Mouse (Mus musculus): Measurements from ENCODE around the gene Btk. TPM values are rescaled to one million over a fixed set of nuclear protein-coding genes. Genes with fewer than 3 reads are reported as not detected.

The Btk gene
- polyA plus RNA-seq (2014; fragmentation: Nextera tagmentation; extraction: Ambion mirVana) = 0.92 and 2.1 TPM in 2 replicates

GRCm38 (mm10) chrX:134582888-134583669, at the start of gene Btk:
Btk (minus strand) TSS chrX:134583570.
- H3K9me3 ChIP-seq (ENCODE audit: control insufficient read depth, low read length) = no peaks in the 10 kb centered on the region
- H3K4me2 ChIP-seq = no peak within 1 kb of the TSS
- no peaks in the 10 kb centered on the region for H3K27me3 ChIP-seq (ENCODE audit: control insufficient read depth, insufficient read depth, low read length)
- no peak within 1 kb of the TSS for H3K27ac ChIP-seq (ENCODE audit: low read depth, low read length)
- no peak for ATAC-seq (ENCODE audit: low FRiP score)
- H3K4me1 ChIP-seq (ENCODE audit: control insufficient read depth, insufficient read depth, low read length) = no peaks in the 10 kb centered on the region
- H3K9ac ChIP-seq (ENCODE audit: low read length) = no peak within 1 kb of the TSS
- H3K4me3 ChIP-seq (ENCODE audit: low read depth, low read length) = no peak within 1 kb of the TSS
- WGBS = 84% methylated on average over 11 of the region's 11 CpGs
- no peaks in the 10 kb centered on the region for H3K36me3 ChIP-seq (ENCODE audit: control insufficient read depth, insufficient read depth, low read length)
- no peak for DNase-seq (ENCODE audit: low spot score, missing footprints)

DNA sequence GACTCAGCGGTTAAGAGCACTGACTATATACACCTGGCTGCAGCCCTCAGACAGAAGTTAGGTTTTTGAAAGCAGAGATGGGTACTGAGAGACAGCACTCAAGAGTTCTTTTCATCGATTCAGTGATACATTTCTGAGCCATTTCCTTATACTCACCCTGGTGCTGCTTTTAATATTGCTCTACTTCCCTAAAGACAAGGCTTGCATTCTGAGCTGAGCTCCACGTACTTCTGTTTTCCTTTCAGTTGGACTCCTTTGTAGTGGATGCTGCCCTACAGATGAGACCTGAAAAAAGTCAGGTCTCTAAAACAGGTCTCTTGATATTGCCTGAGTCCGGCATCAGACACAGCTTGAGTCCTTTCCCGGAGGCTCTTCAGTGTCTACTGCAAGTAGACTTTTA, 49.3 kb upstream of the Btk start:
- no peaks in the 10 kb centered on the region for H3K9me3 ChIP-seq (ENCODE audit: control insufficient read depth, low read length)
- H3K9ac ChIP-seq (ENCODE audit: low read length) = no peak overlapping the region
- DNase-seq (ENCODE audit: low spot score, missing footprints) = no peak
- H3K4me2 ChIP-seq = no peak overlapping the region
- 89% methylated on average over 5 of the region's 5 CpGs for WGBS
- H3K36me3 ChIP-seq (ENCODE audit: control insufficient read depth, insufficient read depth, low read length) = no peaks in the 10 kb centered on the region
- no peaks in the 10 kb centered on the region for H3K27me3 ChIP-seq (ENCODE audit: control insufficient read depth, insufficient read depth, low read length)
- no peaks in the 10 kb centered on the region for H3K4me1 ChIP-seq (ENCODE audit: control insufficient read depth, insufficient read depth, low read length)
- no peak for ATAC-seq (ENCODE audit: low FRiP score)
- H3K4me3 ChIP-seq (ENCODE audit: low read depth, low read length) = no peak overlapping the region
- H3K27ac ChIP-seq (ENCODE audit: low read depth, low read length) = no peak overlapping the region

DNA sequence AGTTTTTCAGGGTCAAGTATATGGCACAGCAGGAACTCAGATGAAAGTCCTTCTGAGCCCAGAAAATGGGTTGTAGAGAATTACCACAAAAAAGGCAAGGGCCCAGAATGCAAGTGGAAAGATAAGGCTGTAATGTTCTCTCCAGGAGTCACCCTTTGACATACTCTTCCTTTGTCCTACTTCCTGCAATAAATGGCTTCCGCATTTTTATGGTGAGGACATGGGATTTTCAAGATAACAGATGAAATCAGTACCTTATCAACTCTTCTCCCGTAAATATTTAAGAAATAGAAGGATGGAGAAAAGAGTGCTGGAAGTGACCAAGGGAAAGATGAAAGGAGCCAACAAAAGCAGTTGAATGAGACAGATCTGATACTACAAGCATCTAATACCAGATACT, 44.8 kb upstream of the Btk start:
- Histone ChIP-seq H3K9me3 (ENCODE audit: control insufficient read depth, low read length) (no peaks in the 10 kb centered on the region), H3K9ac (ENCODE audit: low read length) (no peak overlapping the region), H3K27ac (ENCODE audit: low read depth, low read length) (no peak overlapping the region), H3K27me3 (ENCODE audit: control insufficient read depth, insufficient read depth, low read length) (peaks cover 5% of the 10 kb centered on the region; the same call in 1 of the 2 replicates), H3K36me3 (ENCODE audit: control insufficient read depth, insufficient read depth, low read length) (no peaks in the 10 kb centered on the region), H3K4me2 (no peak overlapping the region), H3K4me3 (ENCODE audit: low read depth, low read length) (no peak overlapping the region), H3K4me1 (ENCODE audit: control insufficient read depth, insufficient read depth, low read length) (no peaks in the 10 kb centered on the region)
- 92% methylated on average over 2 of the region's 2 CpGs for WGBS
- DNase-seq (ENCODE audit: low spot score, missing footprints) = no peak
- no peak for ATAC-seq (ENCODE audit: low FRiP score)

DNA sequence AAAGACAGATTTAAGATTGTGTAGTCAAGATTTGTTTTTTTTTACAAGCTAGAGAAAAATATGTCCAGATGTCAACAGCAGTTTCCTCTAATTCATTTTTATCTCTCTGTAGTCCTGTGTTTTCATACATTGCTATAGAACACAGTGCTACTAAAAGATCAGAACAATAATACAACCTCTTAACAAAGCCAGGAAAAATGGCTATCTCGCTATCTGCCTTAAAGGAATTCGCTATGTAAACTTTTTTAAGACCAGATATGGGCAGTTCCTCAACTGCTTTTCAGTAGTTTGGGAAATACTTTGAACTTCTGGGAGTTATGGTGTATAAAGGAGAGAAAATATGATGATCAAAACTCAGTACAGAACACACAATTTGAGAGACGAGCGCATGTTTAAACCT, 40.0 kb upstream of the Btk start:
- 89% methylated on average over 4 of the region's 4 CpGs for WGBS
- Histone ChIP-seq H3K9ac (ENCODE audit: low read length) (no peak overlapping the region), H3K4me2 (no peak overlapping the region), H3K36me3 (ENCODE audit: control insufficient read depth, insufficient read depth, low read length) (no peaks in the 10 kb centered on the region), H3K27ac (ENCODE audit: low read depth, low read length) (no peak overlapping the region), H3K27me3 (ENCODE audit: control insufficient read depth, insufficient read depth, low read length) (peaks cover 11% of the 10 kb centered on the region; the same call in 1 of the 2 replicates), H3K9me3 (ENCODE audit: control insufficient read depth, low read length) (no peaks in the 10 kb centered on the region), H3K4me3 (ENCODE audit: low read depth, low read length) (no peak overlapping the region), H3K4me1 (ENCODE audit: control insufficient read depth, insufficient read depth, low read length) (no peaks in the 10 kb centered on the region)
- ATAC-seq (ENCODE audit: low FRiP score) (no peak), DNase-seq (ENCODE audit: low spot score, missing footprints) (no peak)

GRCm38 (mm10) chrX:134621685-134622084, 38.3 kb upstream of the Btk start:
- Histone ChIP-seq H3K27me3 (ENCODE audit: control insufficient read depth, insufficient read depth, low read length) (peaks cover 15% of the 10 kb centered on the region; the same call in 1 of the 2 replicates), H3K4me2 (no peak overlapping the region)
- WGBS = 83% methylated on average over 3 of the region's 3 CpGs

DNA sequence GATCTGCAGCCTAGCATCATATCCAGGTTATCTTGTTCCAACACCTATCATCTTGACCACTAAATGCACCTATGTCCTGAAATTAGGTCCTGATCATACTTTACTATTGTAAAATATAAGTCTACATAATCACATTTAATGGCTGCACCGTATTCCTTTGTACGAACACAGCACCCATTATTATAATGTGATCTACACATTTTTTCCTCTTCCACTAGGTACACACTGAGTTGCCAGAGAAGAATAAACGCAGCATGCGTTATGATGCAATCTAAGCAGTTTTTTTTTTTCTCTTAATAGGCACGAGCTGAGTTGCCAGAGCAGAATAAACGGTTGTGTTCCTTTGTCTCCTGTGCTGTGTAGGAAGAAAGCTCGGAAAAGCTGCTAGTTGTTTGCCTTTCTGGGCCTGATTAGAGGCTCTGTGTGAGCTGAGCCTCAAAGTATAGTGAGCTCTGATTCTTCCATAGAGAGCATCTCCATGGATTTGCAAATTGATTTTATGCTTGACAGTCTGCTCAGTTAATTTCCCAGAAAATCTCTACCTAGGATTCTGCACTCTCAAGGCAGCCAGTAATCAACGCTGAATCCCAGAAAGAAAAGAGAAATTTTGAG, 37.0 kb upstream of the Btk start:
- peaks cover 15% of the 10 kb centered on the region; the same call in 1 of the 2 replicates for H3K27me3 ChIP-seq (ENCODE audit: control insufficient read depth, insufficient read depth, low read length)
- DNase-seq (ENCODE audit: low spot score, missing footprints) (peak; percentile 87), ATAC-seq (ENCODE audit: low FRiP score) (peak; percentile 85)
- no peaks in the 10 kb centered on the region for H3K36me3 ChIP-seq (ENCODE audit: control insufficient read depth, insufficient read depth, low read length)
- WGBS = 37% methylated on average over 8 of the region's 8 CpGs
- H3K27ac ChIP-seq (ENCODE audit: low read depth, low read length) = peak overlapping the region; percentile 55
- no peaks in the 10 kb centered on the region for H3K4me1 ChIP-seq (ENCODE audit: control insufficient read depth, insufficient read depth, low read length)
- H3K9ac ChIP-seq (ENCODE audit: low read length) = no peak overlapping the region
- H3K9me3 ChIP-seq (ENCODE audit: control insufficient read depth, low read length) = no peaks in the 10 kb centered on the region
- no peak overlapping the region for H3K4me3 ChIP-seq (ENCODE audit: low read depth, low read length)
- H3K4me2 ChIP-seq = peak overlapping the region; percentile 18; the same call in 1 of the 2 replicates

More at GRCm38 (mm10) chrX:134621685-134622084, 38.3 kb upstream of the Btk start:
- no peak overlapping the region for H3K27ac ChIP-seq (ENCODE audit: low read depth, low read length)
- no peaks in the 10 kb centered on the region for H3K4me1 ChIP-seq (ENCODE audit: control insufficient read depth, insufficient read depth, low read length)
- ATAC-seq (ENCODE audit: low FRiP score) = no peak
- peak; percentile 28 for DNase-seq (ENCODE audit: low spot score, missing footprints)
- no peaks in the 10 kb centered on the region for H3K36me3 ChIP-seq (ENCODE audit: control insufficient read depth, insufficient read depth, low read length)
- no peak overlapping the region for H3K4me3 ChIP-seq (ENCODE audit: low read depth, low read length)
- no peaks in the 10 kb centered on the region for H3K9me3 ChIP-seq (ENCODE audit: control insufficient read depth, low read length)
- no peak overlapping the region for H3K9ac ChIP-seq (ENCODE audit: low read length)

GRCm38 (mm10) chrX:134619695-134620094, 36.3 kb upstream of the Btk start:
- Histone ChIP-seq H3K9me3 (ENCODE audit: control insufficient read depth, low read length) (no peaks in the 10 kb centered on the region), H3K27me3 (ENCODE audit: control insufficient read depth, insufficient read depth, low read length) (peaks cover 15% of the 10 kb centered on the region; the same call in 1 of the 2 replicates), H3K9ac (ENCODE audit: low read length) (no peak overlapping the region), H3K4me3 (ENCODE audit: low read depth, low read length) (no peak overlapping the region), H3K27ac (ENCODE audit: low read depth, low read length) (peak overlapping the region; percentile 55), H3K4me2 (peak overlapping the region; percentile 18; the same call in 1 of the 2 replicates), H3K36me3 (ENCODE audit: control insufficient read depth, insufficient read depth, low read length) (no peaks in the 10 kb centered on the region), H3K4me1 (ENCODE audit: control insufficient read depth, insufficient read depth, low read length) (no peaks in the 10 kb centered on the region)
- DNase-seq (ENCODE audit: low spot score, missing footprints) (no peak), ATAC-seq (ENCODE audit: low FRiP score) (peak; percentile 69)
- WGBS = 34% methylated on average over 9 of the region's 9 CpGs

DNA sequence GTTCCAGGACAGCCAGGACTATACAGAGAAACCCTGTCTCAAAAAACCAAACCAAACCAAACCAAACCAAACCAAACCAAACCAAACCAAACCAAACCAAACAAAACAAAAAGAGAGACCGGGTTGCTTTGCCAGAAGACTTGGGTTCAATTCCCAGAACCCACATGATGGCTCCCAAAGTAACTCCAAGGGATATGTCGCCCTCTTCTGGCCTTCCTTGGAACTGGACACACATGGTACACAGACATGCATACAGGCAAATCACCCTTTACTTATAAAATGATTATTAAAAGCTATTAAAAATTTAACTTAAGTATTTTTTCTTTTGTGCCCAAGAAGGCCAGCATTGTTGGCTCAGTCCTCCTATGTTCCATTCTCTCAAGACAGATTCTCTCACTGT, 30.9 kb upstream of the Btk start:
- DNase-seq (ENCODE audit: low spot score, missing footprints) (no peak), ATAC-seq (ENCODE audit: low FRiP score) (no peak)
- H3K36me3 ChIP-seq (ENCODE audit: control insufficient read depth, insufficient read depth, low read length) = no peaks in the 10 kb centered on the region
- no peak overlapping the region for H3K4me2 ChIP-seq
- WGBS = 48% methylated on average over 2 of the region's 2 CpGs
- no peak overlapping the region for H3K27ac ChIP-seq (ENCODE audit: low read depth, low read length)
- no peaks in the 10 kb centered on the region for H3K4me1 ChIP-seq (ENCODE audit: control insufficient read depth, insufficient read depth, low read length)
- H3K27me3 ChIP-seq (ENCODE audit: control insufficient read depth, insufficient read depth, low read length) = 0 out of 2 replicates have a peak, but pooled peaks cover 3% of the 10 kb centered on the region
- no peak overlapping the region for H3K9ac ChIP-seq (ENCODE audit: low read length)
- no peaks in the 10 kb centered on the region for H3K9me3 ChIP-seq (ENCODE audit: control insufficient read depth, low read length)
- no peak overlapping the region for H3K4me3 ChIP-seq (ENCODE audit: low read depth, low read length)

DNA sequence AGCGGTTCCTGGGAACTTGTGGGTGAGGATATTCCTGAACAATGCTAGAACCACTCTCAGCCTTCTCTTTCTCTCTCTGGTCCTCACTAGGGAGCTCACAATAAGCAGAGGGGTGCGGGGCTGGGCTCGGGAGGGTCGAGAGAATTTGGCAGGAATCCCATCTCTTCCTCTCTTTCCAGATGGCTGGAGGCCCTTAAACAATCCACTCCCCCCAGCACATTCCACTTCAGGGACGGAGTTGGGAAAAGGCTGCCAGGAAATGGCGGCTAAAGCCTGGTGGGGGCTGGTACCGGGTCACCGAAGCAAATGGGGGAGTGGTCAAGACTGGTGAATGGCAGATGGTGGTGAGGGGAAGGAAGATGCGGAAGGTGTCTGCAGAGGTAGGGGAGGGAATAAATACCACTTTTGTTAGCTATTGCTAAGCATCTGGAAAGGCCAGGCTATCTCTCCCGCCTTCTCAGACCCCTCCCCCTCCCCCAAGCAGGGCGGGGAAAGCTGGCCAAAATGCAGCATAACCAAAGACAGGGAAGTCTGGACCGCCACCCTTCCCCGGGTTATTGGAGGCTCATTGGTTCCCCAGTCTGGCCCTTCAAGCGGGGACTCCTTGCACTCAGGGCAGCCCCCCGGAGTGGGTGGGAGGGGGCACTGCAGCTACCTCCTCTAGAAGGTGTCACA, 29.1 kb upstream of the Btk start:
- WGBS = 19% methylated on average over 13 of the region's 15 CpGs
- ATAC-seq (ENCODE audit: low FRiP score) = peak; percentile 88
- Histone ChIP-seq H3K9ac (ENCODE audit: low read length) (peak overlapping the region; percentile 51), H3K9me3 (ENCODE audit: control insufficient read depth, low read length) (no peaks in the 10 kb centered on the region), H3K4me2 (peak overlapping the region; percentile 39), H3K4me3 (ENCODE audit: low read depth, low read length) (peak overlapping the region; percentile 15), H3K4me1 (ENCODE audit: control insufficient read depth, insufficient read depth, low read length) (no peaks in the 10 kb centered on the region), H3K36me3 (ENCODE audit: control insufficient read depth, insufficient read depth, low read length) (no peaks in the 10 kb centered on the region), H3K27ac (ENCODE audit: low read depth, low read length) (peak overlapping the region; percentile 54), H3K27me3 (ENCODE audit: control insufficient read depth, insufficient read depth, low read length) (no peaks in the 10 kb centered on the region)
- DNase-seq (ENCODE audit: low spot score, missing footprints) = peak; percentile 91

Data from midbrain, embryonic 11.5 days (tissue).